Mouse (Mus musculus): ENCODE measurements around the gene Nln. TPM values are rescaled to one million over a fixed set of nuclear protein-coding genes. Genes with fewer than 3 reads are reported as not detected.

Nln gene
- polyA plus RNA-seq, 1 experiment from 2014 or later = 26.0 TPM

DNA sequence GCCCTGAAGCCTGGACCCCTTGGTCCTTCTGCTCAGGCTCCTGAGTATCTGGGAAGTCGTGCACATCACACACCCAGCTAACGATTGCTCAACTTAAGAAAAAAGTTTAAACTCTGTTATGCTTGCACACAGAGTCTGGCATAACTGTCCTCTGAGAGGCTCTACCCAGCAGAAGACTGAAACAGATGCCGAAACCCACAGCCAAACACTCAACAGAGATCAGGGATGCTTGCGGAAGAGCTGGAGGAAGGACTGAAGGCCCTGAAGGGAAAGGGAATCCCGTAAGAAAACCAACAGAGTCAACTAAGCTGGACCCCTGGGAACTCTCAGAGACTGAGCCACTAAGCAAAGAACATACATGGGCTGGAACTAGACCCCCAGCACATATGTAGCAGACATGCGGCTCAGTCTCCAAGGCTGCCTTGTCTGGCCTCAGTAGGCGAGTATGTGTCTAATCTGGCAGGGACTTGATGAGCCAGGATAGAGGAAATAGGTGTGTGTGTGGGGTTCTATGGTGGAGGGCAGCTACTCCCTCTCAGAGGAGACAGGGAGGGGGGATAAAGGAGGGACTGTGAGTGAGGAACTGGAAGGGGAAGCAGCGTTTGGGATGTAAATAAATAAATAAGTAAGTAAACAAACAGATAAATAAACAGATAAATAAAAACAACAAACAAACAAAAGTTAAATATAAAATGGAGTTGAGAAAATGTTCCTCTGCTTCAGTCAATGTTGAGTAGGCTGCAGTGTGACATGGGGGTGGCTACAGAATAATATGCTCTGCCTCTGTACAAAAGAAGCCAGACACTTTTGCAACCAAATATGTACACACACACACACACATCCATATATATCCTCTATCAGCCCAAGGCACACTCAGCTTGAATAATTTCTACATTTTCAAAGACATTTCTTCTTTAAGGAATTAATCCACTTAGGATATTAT, 116.0 kb downstream of the Nln start:
- no peak for ATAC-seq (ENCODE audit: low FRiP score, low read depth)
- Histone ChIP-seq H3K9ac (no peak overlapping the region), H3K36me3 (no peaks in the 10 kb centered on the region), H3K9me3 (peaks cover 3% of the 10 kb centered on the region; the same call in 1 of the 2 replicates), H3K4me2 (replicated peaks) (no peak overlapping the region), H3K27me3 (replicated peaks) (no peaks in the 10 kb centered on the region), H3K4me1 (no peaks in the 10 kb centered on the region), H3K4me3 (no peak overlapping the region), H3K27ac (no peak overlapping the region)
- WGBS = 87% methylated on average over 8 of the region's 8 CpGs

DNA sequence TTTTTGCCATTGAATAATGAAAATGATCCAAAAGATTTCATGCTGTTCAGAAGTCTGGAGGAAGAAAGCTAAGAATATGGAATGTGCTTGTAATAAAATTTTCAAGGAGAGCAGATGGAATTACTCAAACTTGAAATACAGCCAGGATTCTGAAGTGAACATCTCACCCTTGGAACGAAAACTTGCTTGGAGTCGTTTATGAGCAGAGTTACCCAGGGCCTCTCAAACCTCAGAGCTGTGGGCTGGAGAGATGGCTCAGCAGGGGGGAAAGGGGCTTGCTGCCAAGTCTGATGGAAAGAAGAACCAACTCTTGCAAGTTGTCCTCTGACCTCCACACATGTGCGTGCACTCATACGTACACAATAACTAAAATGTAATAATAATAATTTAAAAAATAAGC, 122.8 kb downstream of the Nln start:
- no peak for ATAC-seq (ENCODE audit: low FRiP score, low read depth)
- WGBS = 76% methylated on average over 4 of the region's 4 CpGs
- no peaks in the 10 kb centered on the region for H3K27me3 ChIP-seq (replicated peaks)
- H3K27ac ChIP-seq = no peak overlapping the region
- H3K4me2 ChIP-seq (replicated peaks) = no peak overlapping the region
- H3K9ac ChIP-seq = no peak overlapping the region
- no peaks in the 10 kb centered on the region for H3K4me1 ChIP-seq
- H3K9me3 ChIP-seq = peaks cover 9% of the 10 kb centered on the region; the same call in 1 of the 2 replicates
- no peaks in the 10 kb centered on the region for H3K36me3 ChIP-seq
- no peak overlapping the region for H3K4me3 ChIP-seq

DNA sequence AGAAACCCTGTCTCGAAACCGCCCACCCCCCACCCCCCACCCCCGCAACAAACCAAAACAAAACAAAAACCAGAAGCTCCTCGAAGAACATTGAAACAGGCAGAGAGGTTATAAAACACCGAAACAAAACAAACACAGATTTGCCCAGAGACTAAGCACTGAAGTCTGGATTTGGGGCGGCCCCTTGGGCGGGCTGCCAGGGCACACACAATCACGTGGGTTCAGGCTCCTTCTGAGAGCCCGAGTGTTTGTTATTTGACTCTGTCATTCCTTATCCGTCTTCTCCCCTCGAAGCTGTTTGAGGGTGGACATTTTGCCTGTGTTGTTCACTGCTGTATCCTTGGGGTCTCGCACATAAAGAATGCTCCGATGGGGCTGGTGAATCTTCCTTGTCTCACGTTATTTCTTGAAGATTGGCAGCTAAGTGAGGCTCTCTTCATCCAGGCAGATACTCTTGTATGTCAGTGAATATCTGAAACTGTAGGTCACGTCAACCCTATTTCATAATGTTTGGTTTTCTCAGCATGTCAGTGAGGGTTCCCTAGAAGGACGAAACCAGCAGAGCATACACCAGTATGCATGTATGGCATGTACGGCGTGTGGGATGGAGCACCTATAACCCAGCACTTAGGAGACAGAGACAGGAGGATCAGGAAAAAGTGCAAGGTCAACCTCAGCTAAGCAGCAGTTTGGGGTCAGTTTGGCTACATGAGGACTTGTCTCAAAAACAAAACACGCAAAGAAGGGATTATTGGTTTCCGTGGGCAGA, 123.7 kb downstream of the Nln start:
- Histone ChIP-seq H3K27ac (no peak overlapping the region), H3K27me3 (replicated peaks) (no peaks in the 10 kb centered on the region), H3K9me3 (peaks cover 9% of the 10 kb centered on the region; the same call in 1 of the 2 replicates), H3K36me3 (no peaks in the 10 kb centered on the region), H3K4me2 (replicated peaks) (no peak overlapping the region), H3K4me1 (no peaks in the 10 kb centered on the region), H3K4me3 (no peak overlapping the region), H3K9ac (no peak overlapping the region)
- 82% methylated on average over 20 of the region's 20 CpGs for WGBS
- ATAC-seq (ENCODE audit: low FRiP score, low read depth) = no peak

DNA sequence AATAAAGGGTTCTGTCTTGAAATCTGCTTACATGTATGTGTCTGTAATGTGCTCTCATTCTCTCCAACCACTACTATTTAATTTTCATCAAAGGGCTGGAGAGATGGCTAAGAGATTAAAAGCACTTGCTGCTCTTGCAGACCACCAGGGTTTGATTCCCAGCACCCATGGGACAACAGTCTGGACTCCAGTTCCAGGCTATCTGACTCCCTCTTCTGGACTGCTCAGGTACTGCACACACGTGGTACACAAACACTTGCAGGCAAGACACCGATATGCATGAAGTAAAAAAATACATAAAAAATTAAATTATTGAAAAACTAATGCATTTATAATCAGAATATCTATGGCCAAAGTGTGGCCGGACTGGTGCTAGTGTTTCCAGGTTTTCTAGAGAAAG, 127.0 kb downstream of the Nln start:
- H3K9ac ChIP-seq = no peak overlapping the region
- peaks cover 6% of the 10 kb centered on the region; the same call in 1 of the 2 replicates for H3K9me3 ChIP-seq
- no peaks in the 10 kb centered on the region for H3K4me1 ChIP-seq
- H3K36me3 ChIP-seq = no peaks in the 10 kb centered on the region
- no peaks in the 10 kb centered on the region for H3K27me3 ChIP-seq (replicated peaks)
- no peak overlapping the region for H3K4me2 ChIP-seq (replicated peaks)
- no peak overlapping the region for H3K4me3 ChIP-seq
- WGBS = 96% methylated on average over 3 of the region's 3 CpGs
- ATAC-seq (ENCODE audit: low FRiP score, low read depth) = no peak
- no peak overlapping the region for H3K27ac ChIP-seq

DNA sequence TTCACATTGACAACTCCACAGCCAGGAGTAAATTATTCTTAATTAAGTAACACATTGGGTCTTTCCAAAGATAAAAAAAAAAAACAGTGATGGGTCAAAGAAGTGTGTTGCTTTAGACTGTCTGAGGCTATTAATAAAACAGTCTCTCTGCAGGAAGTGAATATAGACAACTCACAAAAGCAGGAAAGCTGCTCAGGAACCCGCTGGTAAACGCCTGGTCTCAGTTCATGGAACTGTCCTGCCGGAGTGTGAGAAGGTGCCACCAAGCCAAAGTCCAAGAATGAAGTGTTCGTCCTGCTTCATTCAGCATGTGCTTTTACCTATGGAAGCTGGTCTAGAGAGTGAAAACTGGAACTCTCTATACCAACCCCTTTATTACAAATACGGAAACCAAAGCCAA, 129.0 kb downstream of the Nln start:
- H3K4me2 ChIP-seq (replicated peaks) = no peak overlapping the region
- H3K9me3 ChIP-seq = peaks cover 6% of the 10 kb centered on the region; the same call in 1 of the 2 replicates
- 92% methylated on average over 5 of the region's 5 CpGs for WGBS
- H3K27me3 ChIP-seq (replicated peaks) = no peaks in the 10 kb centered on the region
- H3K9ac ChIP-seq = no peak overlapping the region
- no peak overlapping the region for H3K4me3 ChIP-seq
- no peaks in the 10 kb centered on the region for H3K4me1 ChIP-seq
- H3K27ac ChIP-seq = no peak overlapping the region
- ATAC-seq (ENCODE audit: low FRiP score, low read depth) = no peak
- no peaks in the 10 kb centered on the region for H3K36me3 ChIP-seq

DNA sequence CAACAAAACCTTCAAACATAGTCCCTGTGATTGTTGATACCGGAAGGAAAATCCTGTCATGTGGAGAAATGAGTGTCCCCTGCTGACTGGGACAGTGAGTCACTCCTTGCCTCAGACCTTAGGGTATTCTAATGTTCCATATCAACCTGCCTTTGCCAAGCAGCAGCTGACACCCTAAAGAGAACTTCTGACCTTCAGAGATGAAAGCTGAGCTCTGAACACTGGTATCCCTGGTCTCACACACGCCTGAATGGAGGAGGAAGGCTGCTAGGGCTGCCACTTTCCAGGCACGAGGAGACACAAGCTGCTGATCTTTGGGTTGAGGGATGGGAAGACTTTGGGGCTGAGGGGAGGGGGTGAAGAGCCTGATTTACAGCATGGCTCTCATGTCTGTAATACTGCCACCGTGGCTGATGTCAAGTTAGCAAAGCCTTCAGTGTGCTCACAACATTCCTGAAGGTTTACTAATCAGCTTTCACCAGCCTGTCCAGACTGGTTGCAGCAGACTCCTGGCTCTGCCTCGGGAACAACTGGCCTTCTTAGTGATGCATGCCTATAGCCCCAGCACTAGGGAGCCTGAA, 131.0 kb downstream of the Nln start:
- Histone ChIP-seq H3K9me3 (peaks cover 6% of the 10 kb centered on the region; the same call in 1 of the 2 replicates), H3K27ac (no peak overlapping the region), H3K4me3 (no peak overlapping the region), H3K27me3 (replicated peaks) (no peaks in the 10 kb centered on the region), H3K36me3 (no peaks in the 10 kb centered on the region), H3K4me2 (replicated peaks) (no peak overlapping the region), H3K4me1 (no peaks in the 10 kb centered on the region), H3K9ac (no peak overlapping the region)
- ATAC-seq (ENCODE audit: low FRiP score, low read depth) = no peak
- WGBS = 60% methylated on average over 5 of the region's 5 CpGs

DNA sequence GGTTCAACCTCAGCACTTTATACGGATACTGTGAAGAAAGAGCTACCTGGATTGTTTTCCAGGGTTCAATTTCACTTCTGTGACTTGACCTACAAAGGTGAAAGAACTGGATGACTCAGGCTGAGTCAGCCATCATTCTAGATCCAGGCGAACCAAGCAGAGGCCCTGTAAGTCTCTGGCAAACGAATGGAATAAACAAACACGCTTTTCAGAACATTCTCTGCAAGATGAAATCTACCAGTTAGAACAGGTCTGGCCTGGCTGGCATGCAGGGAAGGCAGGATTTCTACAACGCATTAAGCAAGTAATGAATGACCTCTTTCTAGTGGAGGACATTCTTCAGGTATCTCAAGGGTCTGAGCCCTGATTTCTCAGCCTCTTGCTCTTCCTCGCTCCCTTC, 131.6 kb downstream of the Nln start:
- WGBS = 81% methylated on average over 6 of the region's 6 CpGs
- Histone ChIP-seq H3K27ac (no peak overlapping the region), H3K4me1 (no peaks in the 10 kb centered on the region), H3K9ac (no peak overlapping the region), H3K27me3 (replicated peaks) (no peaks in the 10 kb centered on the region), H3K4me2 (replicated peaks) (no peak overlapping the region), H3K36me3 (no peaks in the 10 kb centered on the region), H3K4me3 (no peak overlapping the region), H3K9me3 (peaks cover 6% of the 10 kb centered on the region; the same call in 1 of the 2 replicates)
- no peak for ATAC-seq (ENCODE audit: low FRiP score, low read depth)

DNA sequence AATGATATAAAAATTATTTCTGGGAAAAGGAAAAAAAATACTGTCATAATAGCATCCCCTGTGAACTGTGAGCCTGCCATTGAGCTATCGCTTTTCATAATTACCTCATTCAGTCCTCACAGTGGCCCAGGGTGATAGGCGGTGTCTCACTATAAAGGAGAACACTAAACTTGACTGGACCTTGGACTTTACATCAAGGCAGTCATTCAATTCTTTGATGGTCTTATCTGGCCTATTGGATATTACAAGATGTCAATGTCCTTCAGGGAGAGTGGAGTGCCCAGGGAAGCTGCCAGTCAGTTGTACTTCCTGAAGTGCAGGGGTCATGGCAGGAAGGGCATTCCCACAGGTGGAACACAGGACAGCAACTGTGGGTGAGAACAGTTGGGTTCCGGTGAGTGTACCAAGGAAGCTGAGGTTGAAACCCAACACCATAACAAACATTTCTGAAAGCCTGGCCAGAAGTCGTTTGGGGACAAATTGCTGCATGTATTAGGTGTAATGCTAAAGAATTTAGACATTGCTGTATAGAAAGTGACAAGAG, 133.2 kb downstream of the Nln start:
- H3K9ac ChIP-seq = no peak overlapping the region
- H3K4me3 ChIP-seq = no peak overlapping the region
- no peaks in the 10 kb centered on the region for H3K4me1 ChIP-seq
- no peaks in the 10 kb centered on the region for H3K9me3 ChIP-seq
- no peaks in the 10 kb centered on the region for H3K36me3 ChIP-seq
- H3K27me3 ChIP-seq (replicated peaks) = no peaks in the 10 kb centered on the region
- WGBS = 82% methylated on average over 4 of the region's 4 CpGs
- H3K27ac ChIP-seq = no peak overlapping the region
- no peak overlapping the region for H3K4me2 ChIP-seq (replicated peaks)
- ATAC-seq (ENCODE audit: low FRiP score, low read depth) = no peak

DNA sequence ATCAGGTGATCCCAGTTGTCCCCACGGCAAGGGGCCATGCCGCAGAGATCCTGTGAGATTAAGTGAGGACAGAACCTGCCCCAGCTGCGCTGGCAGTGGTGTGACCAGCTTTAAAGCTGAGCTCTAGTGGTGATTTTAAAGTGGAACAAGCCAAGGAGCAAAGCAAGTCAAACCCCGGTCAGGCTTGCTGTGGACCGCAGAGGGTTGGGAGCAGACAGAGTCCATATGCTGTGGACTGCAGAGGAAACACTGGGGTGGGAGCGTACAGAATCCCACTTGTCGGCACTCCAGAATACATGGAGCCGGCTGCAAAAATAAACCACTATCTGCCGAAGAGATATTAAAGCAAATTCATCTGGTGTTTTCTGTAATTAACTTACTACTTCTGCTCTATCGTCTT, 134.3 kb downstream of the Nln start:
- no peak for ATAC-seq (ENCODE audit: low FRiP score, low read depth)
- H3K4me3 ChIP-seq = no peak overlapping the region
- H3K9me3 ChIP-seq = no peaks in the 10 kb centered on the region
- H3K27ac ChIP-seq = no peak overlapping the region
- H3K4me2 ChIP-seq (replicated peaks) = no peak overlapping the region
- H3K9ac ChIP-seq = no peak overlapping the region
- no peaks in the 10 kb centered on the region for H3K4me1 ChIP-seq
- H3K27me3 ChIP-seq (replicated peaks) = no peaks in the 10 kb centered on the region
- WGBS = 89% methylated on average over 10 of the region's 10 CpGs
- no peaks in the 10 kb centered on the region for H3K36me3 ChIP-seq

DNA sequence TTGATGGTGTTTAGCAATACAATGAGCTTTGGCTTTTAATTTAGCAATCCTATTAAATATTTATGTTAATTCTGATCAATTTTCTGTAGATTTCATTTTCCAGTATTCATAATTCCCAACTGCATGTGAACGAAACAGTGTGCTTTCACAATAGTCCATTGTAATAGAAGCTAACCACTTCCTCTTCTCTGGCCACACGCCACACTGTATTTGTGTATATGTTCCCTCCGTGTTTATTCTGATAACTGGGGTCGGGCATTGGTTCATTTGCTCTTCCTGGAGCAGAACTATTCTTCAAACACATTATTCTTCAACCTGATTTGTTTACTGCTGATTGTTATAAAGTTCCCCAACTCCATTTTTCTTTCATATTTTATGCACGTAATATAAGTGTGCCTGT, 135.4 kb downstream of the Nln start:
- Histone ChIP-seq H3K4me3 (no peak overlapping the region), H3K4me1 (no peaks in the 10 kb centered on the region), H3K9me3 (no peaks in the 10 kb centered on the region), H3K9ac (no peak overlapping the region), H3K4me2 (replicated peaks) (no peak overlapping the region), H3K36me3 (no peaks in the 10 kb centered on the region), H3K27me3 (replicated peaks) (no peaks in the 10 kb centered on the region), H3K27ac (no peak overlapping the region)
- ATAC-seq (ENCODE audit: low FRiP score, low read depth) = no peak
- WGBS = 77% methylated on average over 5 of the region's 5 CpGs
